In the genomic region with DNA sequence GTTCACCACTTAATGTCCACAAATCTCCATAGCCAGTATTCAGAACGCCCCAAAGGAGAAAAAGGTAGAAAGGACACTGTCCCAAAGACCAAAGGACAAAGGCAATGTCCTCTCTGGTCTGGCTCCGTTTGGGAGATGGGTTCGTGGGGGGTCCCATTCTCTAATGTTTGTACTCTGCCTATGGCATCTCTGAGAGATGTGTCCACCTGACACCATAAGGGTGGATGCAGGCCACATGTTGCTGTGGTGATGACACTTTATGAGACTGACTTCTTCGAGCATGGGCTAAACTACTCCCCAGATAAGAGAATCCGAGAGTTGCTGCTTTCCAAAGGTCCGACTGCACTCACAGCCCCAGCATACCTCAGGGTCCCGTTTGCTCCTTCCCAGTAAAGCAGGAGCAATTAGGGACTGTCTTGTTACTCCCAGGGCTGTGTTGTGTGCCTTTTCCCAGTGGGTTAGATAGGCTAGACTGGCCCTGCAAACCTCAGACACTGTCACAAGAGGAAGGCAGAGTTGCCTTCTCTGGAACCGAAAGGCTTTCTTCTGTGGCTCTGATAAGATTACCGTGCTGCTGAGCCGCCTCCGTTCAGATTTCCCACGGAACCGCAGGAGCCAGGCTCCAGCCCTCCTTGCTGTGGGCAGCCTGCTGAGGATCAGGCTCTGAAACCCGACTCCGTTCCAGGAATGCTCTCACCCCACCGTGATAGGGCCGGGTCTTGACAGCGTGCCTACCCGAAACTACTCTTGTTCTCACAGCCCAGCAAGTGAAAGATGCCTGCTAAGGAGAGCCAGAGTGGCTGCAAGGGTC, we compare ENCODE assay signal across 8 mouse cellular contexts. TPM values are rescaled to one million over a fixed set of nuclear protein-coding genes. Genes with fewer than 3 reads are reported as not detected.
DNase-seq lines count a peak whose midpoint lies in the region; ATAC-seq and TF ChIP-seq lines count a peak whose summit lies in the region.

No protein-coding gene starts in this region.

- no peaks in the 10 kb centered on the region for H3K4me1 ChIP-seq in forebrain, postnatal 0 days (ENCODE audit: insufficient read depth)
- H3K4me1 ChIP-seq in intestine, embryonic 14.5 days (replicated peaks; ENCODE audit: control insufficient read depth, insufficient read depth, low read length): peaks cover 67% of the 10 kb centered on the region

- H3K9ac ChIP-seq in forebrain, postnatal 0 days: no peak overlapping the region
- peak overlapping the region; percentile 32 for H3K9ac ChIP-seq in intestine, embryonic 14.5 days (ENCODE audit: low read length)

- 14% methylated on average over 19 of the region's 19 CpGs for WGBS in forebrain, postnatal 0 days
- 18% methylated on average over 19 of the region's 19 CpGs for WGBS in intestine, embryonic 14.5 days

- H3K79me2 ChIP-seq in myocyte (ENCODE audit: control insufficient read depth, insufficient read depth): no peaks in the 10 kb centered on the region

- H3ac ChIP-seq in myocyte (ENCODE audit: control insufficient read depth, insufficient read length): no peak overlapping the region

- H3K9me3 ChIP-seq in forebrain, postnatal 0 days (ENCODE audit: low read length): no peaks in the 10 kb centered on the region
- no peaks in the 10 kb centered on the region for H3K9me3 ChIP-seq in intestine, embryonic 14.5 days (ENCODE audit: control insufficient read depth, low read length)

- no peak for TF ChIP-seq CTCF in forebrain, postnatal 0 days (IDR thresholded peaks at IDR 0.05; ENCODE audit: low read depth)

- peak; percentile 73 to 76 for DNase-seq in heart, adult 18-20 months
- no peak for DNase-seq in heart, adult 8-10 months (ENCODE audit: low spot score)
- DNase-seq in NIH3T3 (ENCODE audit: low read depth): peak; percentile 26
- DNase-seq in forebrain, postnatal 0 days: no peak
- DNase-seq in intestine, embryonic 14.5 days (ENCODE audit: low spot score): peak; percentile 58
- no peak for DNase-seq in left cerebral cortex, postnatal 36 days (ENCODE audit: low spot score in 2 of 2)

- peaks cover 15% of the 10 kb centered on the region; the same call in 1 of the 2 replicates for H3K27me3 ChIP-seq in forebrain, postnatal 0 days (ENCODE audit: insufficient read depth, low read length)
- no peaks in the 10 kb centered on the region for H3K27me3 ChIP-seq in intestine, embryonic 14.5 days (replicated peaks; ENCODE audit: control insufficient read depth, insufficient read depth, low read length)
- peaks cover 53% of the 10 kb centered on the region for H3K27me3 ChIP-seq in myocyte (ENCODE audit: control insufficient read depth, insufficient read depth, insufficient read length)

- peak overlapping the region; percentile 30 for H3K4me2 ChIP-seq in forebrain, postnatal 0 days (ENCODE audit: low read depth)
- peak overlapping the region; percentile 45 for H3K4me2 ChIP-seq in intestine, embryonic 14.5 days (ENCODE audit: low read length)
- H3K4me2 ChIP-seq in myocyte (ENCODE audit: low read depth): peak overlapping the region; percentile 53

- no peaks in the 10 kb centered on the region for H3K36me3 ChIP-seq in forebrain, postnatal 0 days (ENCODE audit: insufficient read depth)
- H3K36me3 ChIP-seq in intestine, embryonic 14.5 days (ENCODE audit: control insufficient read depth, insufficient read depth, low read length): no peaks in the 10 kb centered on the region
- H3K36me3 ChIP-seq in myocyte (ENCODE audit: control insufficient read depth, insufficient read depth): no peaks in the 10 kb centered on the region

- no peak for TF ChIP-seq POLR2A in myocyte (IDR thresholded peaks at IDR 0.05; ENCODE audit: insufficient read length, low read depth)

- H3K4me3 ChIP-seq in forebrain, postnatal 0 days (ENCODE audit: low read depth, low read length): no peak overlapping the region
- H3K4me3 ChIP-seq in intestine, embryonic 14.5 days (ENCODE audit: low read depth, low read length): peak overlapping the region; percentile 16; the same call in 1 of the 2 replicates
- H3K4me3 ChIP-seq in myocyte: no peak overlapping the region

- intact Hi-C loops in left cerebral cortex, postnatal 36 days (cut with DNase I): no loop called here

- no peak for ATAC-seq in forebrain, postnatal 0 days
- 0 out of 2 replicates have a peak, but pooled peaks have one; percentile 38 for ATAC-seq in intestine, embryonic 14.5 days (replicated peaks; ENCODE audit: low FRiP score, low TSS enrichment, low read depth)
- no peak for ATAC-seq in monocyte, adult 5-6 weeks (replicated peaks; ENCODE audit: insufficient number of reproducible peaks, low FRiP score, low TSS enrichment, poor library complexity, severe bottlenecking)

- no peak overlapping the region for H3K27ac ChIP-seq in forebrain, postnatal 0 days (ENCODE audit: low read depth, low read length)
- H3K27ac ChIP-seq in intestine, embryonic 14.5 days (ENCODE audit: low read depth): peak overlapping the region; percentile 64; the same call in 1 of the 2 replicates

TF ChIP-seq in myocyte, 11 proteins besides CTCF, POLR2A, EP300 and RAD21:
- TF ChIP-seq SRF (IDR thresholded peaks at IDR 0.05; ENCODE audit: control insufficient read depth, insufficient read length, low read depth): no peak
- TF ChIP-seq POLR2AphosphoS2 (IDR thresholded peaks at IDR 0.05; ENCODE audit: insufficient read length, low read depth): no peak
- TF ChIP-seq CEBPB (IDR thresholded peaks at IDR 0.05; ENCODE audit: insufficient read depth, poor library complexity, severe bottlenecking): no peak
- TF ChIP-seq TCF3 (IDR thresholded peaks at IDR 0.05; ENCODE audit: insufficient read length, low read depth): no peak
- no peak for TF ChIP-seq USF1 (IDR thresholded peaks at IDR 0.05; ENCODE audit: low read depth)
- no peak for TF ChIP-seq E2F4 (IDR thresholded peaks at IDR 0.05; ENCODE audit: insufficient read depth)
- no peak for TF ChIP-seq MYOD1 (IDR thresholded peaks at IDR 0.05; ENCODE audit: control insufficient read depth in 1 of 3, insufficient read length in 2 of 3, low read depth in 2 of 3)
- no peak for TF ChIP-seq TCF12 (IDR thresholded peaks at IDR 0.05; ENCODE audit: insufficient read depth, poor library complexity, severe bottlenecking)
- TF ChIP-seq MAX (IDR thresholded peaks at IDR 0.05; ENCODE audit: low read depth): no peak
- TF ChIP-seq REST (IDR thresholded peaks at IDR 0.05; ENCODE audit: insufficient read depth, insufficient read length): no peak
- TF ChIP-seq MYOG (IDR thresholded peaks at IDR 0.05; ENCODE audit: control insufficient read depth in 1 of 3, insufficient read depth in 1 of 3, insufficient read length in 2 of 3, low read depth in 2 of 3): no peak

RNA-seq across cellular contexts. Expression of a gene that starts 7.1 kb away (rescaled TPM):
- 10 to 100 TPM; 66.6 to 67.6 TPM for total RNA-seq in heart, adult 18-20 months (2021)
- total RNA-seq in heart, adult 8-10 months (2022): 10 to 100 TPM; 64.0 to 99.3 (median 73.2) TPM
- total RNA-seq in forebrain, postnatal 0 days (2014; rRNA removed): 5.9 and 8.0 TPM in 2 replicates
- 7.5 and 7.9 TPM in 2 replicates for polyA plus RNA-seq in forebrain, postnatal 0 days (2015; fragmentation: Nextera tagmentation; extraction: Ambion mirVana)
- 29.1 and 31.4 TPM in 2 replicates for polyA plus RNA-seq in intestine, embryonic 14.5 days (2014; fragmentation: Nextera tagmentation; extraction: Ambion mirVana)
- 0.04 TPM for polyA plus RNA-seq in myocyte (2012; fragmentation: generic; extraction: Trizol)
- 1 to 10 TPM; 3.6 to 5.0 TPM for total RNA-seq in left cerebral cortex, postnatal 36 days (2021)
- total RNA-seq in monocyte, adult 5-6 weeks (2017): 85.7 to 143 TPM (median 87.9 TPM) in 3 replicates

Comparison
In these comparisons a context has a peak if more than half of its experiments do, and no peak if none do; other contexts are left out.
1. DNase-seq: peak in heart, adult 18-20 months (2 of 2), NIH3T3 (single experiment) and intestine, embryonic 14.5 days (single experiment); none in heart, adult 8-10 months (single experiment), forebrain, postnatal 0 days (single experiment) and left cerebral cortex, postnatal 36 days (0 of 2).
2. Peak in every context shown above with its lines, with median percentiles within 50 percentile points of each other: H3K4me2 ChIP-seq.